ENCODE assay signal across 8 mouse cellular contexts in the genomic region with DNA sequence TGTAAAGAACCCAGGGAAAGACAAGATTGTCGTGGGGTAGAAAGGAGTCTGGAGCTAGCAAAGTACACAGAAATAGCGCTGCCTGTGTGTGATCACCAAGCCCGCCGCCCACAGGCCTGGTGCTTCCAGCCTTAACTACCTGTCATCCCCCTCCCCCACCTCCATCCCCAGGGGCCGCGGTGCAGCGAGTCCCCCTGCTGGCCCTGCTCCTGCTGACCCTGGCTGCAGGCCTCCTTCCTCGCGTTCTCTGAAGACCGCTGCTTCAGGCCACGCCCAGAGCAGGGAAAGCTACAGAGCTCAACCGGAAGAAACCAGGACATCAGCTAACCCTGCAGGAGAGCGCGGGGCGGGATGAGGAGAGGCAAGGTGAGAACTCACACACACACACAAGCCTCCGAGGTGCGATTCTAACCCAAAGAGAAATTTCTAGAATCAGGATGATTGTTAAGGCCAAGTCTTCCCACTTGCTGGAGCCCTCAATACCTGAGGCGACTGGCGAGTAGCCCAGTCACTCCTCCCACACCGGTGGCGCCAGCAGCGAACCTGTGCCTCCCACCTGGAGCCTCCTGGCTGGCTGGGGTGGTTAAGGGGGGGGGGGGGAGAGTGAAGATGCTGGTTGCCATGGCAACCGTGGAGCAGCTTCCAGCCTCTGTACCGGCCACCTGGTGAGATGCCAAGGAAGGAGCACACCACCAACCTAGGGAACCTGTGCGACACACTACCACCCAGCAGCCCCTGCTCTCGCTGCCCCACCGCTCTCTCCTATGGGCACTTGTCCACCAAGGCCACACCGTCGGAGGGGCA. TPM values are rescaled to one million over a fixed set of nuclear protein-coding genes. Genes with fewer than 3 reads are reported as not detected.
DNase-seq lines count a peak whose midpoint lies in the region; ATAC-seq and TF ChIP-seq lines count a peak whose summit lies in the region.

No protein-coding gene starts in this region.

- H3K27me3 ChIP-seq in forebrain, embryonic 11.5 days (ENCODE audit: control insufficient read depth, insufficient read depth, low read length): no peaks in the 10 kb centered on the region
- H3K27me3 ChIP-seq in intestine, embryonic 15.5 days (replicated peaks): no peaks in the 10 kb centered on the region
- no peaks in the 10 kb centered on the region for H3K27me3 ChIP-seq in liver, embryonic 11.5 days (replicated peaks; ENCODE audit: control insufficient read depth, insufficient read depth, low read length)
- no peaks in the 10 kb centered on the region for H3K27me3 ChIP-seq in neural tube, embryonic 12.5 days (replicated peaks)

- peak overlapping the region; percentile 1; the same call in 1 of the 2 replicates for H3K4me3 ChIP-seq in forebrain, embryonic 11.5 days (ENCODE audit: low read depth, low read length)
- H3K4me3 ChIP-seq in intestine, embryonic 15.5 days (replicated peaks): peak overlapping the region; percentile 22
- H3K4me3 ChIP-seq in liver, embryonic 11.5 days (ENCODE audit: low read depth, low read length): peak overlapping the region; percentile 14; the same call in 1 of the 2 replicates
- peak overlapping the region; percentile 18; the same call in 1 of the 2 replicates for H3K4me3 ChIP-seq in neural tube, embryonic 12.5 days

- peak; percentile 17 to 36 for DNase-seq in adrenal gland, postnatal 36 days
- no peak for DNase-seq in adrenal gland, postnatal 25 days
- DNase-seq in brain, embryonic 14.5 days (ENCODE audit: low read depth): peak; percentile 76
- peak; percentile 73 for DNase-seq in forebrain, embryonic 11.5 days (ENCODE audit: low spot score)
- no peak for DNase-seq in liver, embryonic 11.5 days (ENCODE audit: low spot score)

- no peak overlapping the region for H3K27ac ChIP-seq in forebrain, embryonic 11.5 days (ENCODE audit: low read depth, low read length)
- H3K27ac ChIP-seq in intestine, embryonic 15.5 days: no peak overlapping the region
- no peak overlapping the region for H3K27ac ChIP-seq in liver, embryonic 11.5 days (ENCODE audit: low read depth, low read length)
- no peak overlapping the region for H3K27ac ChIP-seq in neural tube, embryonic 12.5 days

- peaks cover 4% of the 10 kb centered on the region; the same call in 1 of the 2 replicates for H3K4me1 ChIP-seq in forebrain, embryonic 11.5 days (replicated peaks; ENCODE audit: control insufficient read depth, insufficient read depth, low read length)
- H3K4me1 ChIP-seq in intestine, embryonic 15.5 days (replicated peaks): 0 out of 2 replicates have a peak, but pooled peaks cover 4% of the 10 kb centered on the region
- no peaks in the 10 kb centered on the region for H3K4me1 ChIP-seq in liver, embryonic 11.5 days (replicated peaks; ENCODE audit: control insufficient read depth, insufficient read depth, low read length)
- H3K4me1 ChIP-seq in neural tube, embryonic 12.5 days: peaks cover 11% of the 10 kb centered on the region

- H3K9ac ChIP-seq in forebrain, embryonic 11.5 days (ENCODE audit: low read length): peak overlapping the region; percentile 4; the same call in 1 of the 2 replicates
- peak overlapping the region; percentile 33; the same call in 1 of the 2 replicates for H3K9ac ChIP-seq in intestine, embryonic 15.5 days
- no peak overlapping the region for H3K9ac ChIP-seq in liver, embryonic 11.5 days (ENCODE audit: low read depth, low read length)
- peak overlapping the region; percentile 47; the same call in 1 of the 2 replicates for H3K9ac ChIP-seq in neural tube, embryonic 12.5 days

- ATAC-seq in forebrain, embryonic 11.5 days (replicated peaks; ENCODE audit: low FRiP score): peak; percentile 65
- peak; percentile 80 for ATAC-seq in intestine, embryonic 15.5 days
- ATAC-seq in liver, embryonic 11.5 days (replicated peaks; ENCODE audit: low FRiP score): no peak; the same call in 1 of the 2 replicates
- ATAC-seq in neural tube, embryonic 12.5 days (ENCODE audit: low FRiP score, low read depth): peak; percentile 65
- ATAC-seq in activated CD4-positive, CD25-positive, alpha-beta regulatory T cell, adult 4 months: no peak

- no peak for TF ChIP-seq POLR2A in brain, embryonic 14.5 days (IDR thresholded peaks at IDR 0.05; ENCODE audit: borderline replicate concordance, extremely low read depth, insufficient read depth, insufficient read length, poor library complexity, severe bottlenecking)

- peaks cover 4% of the 10 kb centered on the region; the same call in 1 of the 2 replicates for H3K9me3 ChIP-seq in forebrain, embryonic 11.5 days (ENCODE audit: control insufficient read depth, low read length)
- H3K9me3 ChIP-seq in intestine, embryonic 15.5 days: no peaks in the 10 kb centered on the region
- H3K9me3 ChIP-seq in liver, embryonic 11.5 days (ENCODE audit: control insufficient read depth, low read length): no peaks in the 10 kb centered on the region
- H3K9me3 ChIP-seq in neural tube, embryonic 12.5 days: no peaks in the 10 kb centered on the region

- 8% methylated on average over 29 of the region's 29 CpGs for whole genome bisulfite sequencing in forebrain, embryonic 11.5 days
- WGBS in intestine, embryonic 15.5 days: 12% methylated on average over 29 of the region's 29 CpGs
- WGBS in liver, embryonic 11.5 days: 17% methylated on average over 29 of the region's 29 CpGs
- 12% methylated on average over 29 of the region's 29 CpGs for WGBS in neural tube, embryonic 12.5 days

- peak overlapping the region; percentile 47 for H3K4me2 ChIP-seq in forebrain, embryonic 11.5 days (ENCODE audit: low read depth, low read length, severe bottlenecking)
- peak overlapping the region; percentile 63 for H3K4me2 ChIP-seq in intestine, embryonic 15.5 days (replicated peaks)
- H3K4me2 ChIP-seq in liver, embryonic 11.5 days: peak overlapping the region; percentile 58
- H3K4me2 ChIP-seq in neural tube, embryonic 12.5 days (replicated peaks): peak overlapping the region; percentile 55

- no peak for TF ChIP-seq CTCF in brain, embryonic 14.5 days (IDR thresholded peaks at IDR 0.05; ENCODE audit: borderline replicate concordance, extremely low read depth, insufficient read depth, insufficient read length)

- H3K36me3 ChIP-seq in forebrain, embryonic 11.5 days (ENCODE audit: control insufficient read depth, insufficient read depth, low read length): no peaks in the 10 kb centered on the region
- H3K36me3 ChIP-seq in intestine, embryonic 15.5 days: no peaks in the 10 kb centered on the region
- no peaks in the 10 kb centered on the region for H3K36me3 ChIP-seq in liver, embryonic 11.5 days (ENCODE audit: control insufficient read depth, insufficient read depth, low read length)
- no peaks in the 10 kb centered on the region for H3K36me3 ChIP-seq in neural tube, embryonic 12.5 days

RNA-seq across cellular contexts. Expression of gene Meltf, which starts 18.6 kb away (rescaled TPM):
- not detected for total RNA-seq in adrenal gland, postnatal 36 days (2021)
- total RNA-seq in adrenal gland, postnatal 25 days (2021): not detected in 2 replicates
- polyA plus RNA-seq in brain, embryonic 14.5 days (2012; rRNA removed): 0.15 and 0.16 TPM in 2 replicates
- 0.07 TPM in 1 of 2 replicates, not detected in the other for polyA plus RNA-seq in forebrain, embryonic 11.5 days (2014; fragmentation: Nextera tagmentation; extraction: Ambion mirVana)
- 33.6 and 51.6 TPM in 2 replicates for polyA plus RNA-seq in intestine, embryonic 15.5 days (2015; fragmentation: Nextera tagmentation; extraction: Ambion mirVana)
- polyA plus RNA-seq in liver, embryonic 11.5 days (2014; fragmentation: Nextera tagmentation; extraction: Ambion mirVana): 0.33 and 0.35 TPM in 2 replicates
- polyA plus RNA-seq in neural tube, embryonic 12.5 days (2016; fragmentation: Nextera tagmentation; extraction: Ambion mirVana): 0.15 and 0.20 TPM in 2 replicates
- not detected for polyA plus RNA-seq in activated CD4-positive, CD25-positive, alpha-beta regulatory T cell, adult 4 months (2017; shearing (Covaris generic))

RNA-seq across cellular contexts. Expression of gene Pigz, which starts 36.5 kb away (rescaled TPM):
- 1 to 10 TPM in 1 of 2 experiments, under 1 TPM in 1; 0.23 to 1.0 TPM for total RNA-seq in adrenal gland, postnatal 36 days (2021)
- total RNA-seq in adrenal gland, postnatal 25 days (2021): not detected in 2 replicates
- polyA plus RNA-seq in brain, embryonic 14.5 days (2012; rRNA removed): 0.86 and 1.5 TPM in 2 replicates
- 0.97 and 1.1 TPM in 2 replicates for polyA plus RNA-seq in forebrain, embryonic 11.5 days (2014; fragmentation: Nextera tagmentation; extraction: Ambion mirVana)
- 0.48 and 1.2 TPM in 2 replicates for polyA plus RNA-seq in intestine, embryonic 15.5 days (2015; fragmentation: Nextera tagmentation; extraction: Ambion mirVana)
- polyA plus RNA-seq in liver, embryonic 11.5 days (2014; fragmentation: Nextera tagmentation; extraction: Ambion mirVana): 0.38 and 0.75 TPM in 2 replicates
- polyA plus RNA-seq in neural tube, embryonic 12.5 days (2016; fragmentation: Nextera tagmentation; extraction: Ambion mirVana): 2.8 and 4.0 TPM in 2 replicates
- under 1 TPM; 0.44 to 0.64 TPM for polyA plus RNA-seq in activated CD4-positive, CD25-positive, alpha-beta regulatory T cell, adult 4 months (2017; shearing (Covaris generic))

RNA-seq across cellular contexts. Expression of gene 0610012G03Rik, which starts 51.1 kb away (rescaled TPM):
- total RNA-seq in adrenal gland, postnatal 36 days (2021): 10 to 100 TPM; 42.0 to 42.9 TPM
- 38.6 and 41.3 TPM in 2 replicates for total RNA-seq in adrenal gland, postnatal 25 days (2021)
- polyA plus RNA-seq in brain, embryonic 14.5 days (2012; rRNA removed): 67.6 and 92.3 TPM in 2 replicates
- polyA plus RNA-seq in forebrain, embryonic 11.5 days (2014; fragmentation: Nextera tagmentation; extraction: Ambion mirVana): 84.6 and 92.5 TPM in 2 replicates
- polyA plus RNA-seq in intestine, embryonic 15.5 days (2015; fragmentation: Nextera tagmentation; extraction: Ambion mirVana): 108 and 120 TPM in 2 replicates
- polyA plus RNA-seq in liver, embryonic 11.5 days (2014; fragmentation: Nextera tagmentation; extraction: Ambion mirVana): 86.1 and 93.7 TPM in 2 replicates
- 80.5 and 85.5 TPM in 2 replicates for polyA plus RNA-seq in neural tube, embryonic 12.5 days (2016; fragmentation: Nextera tagmentation; extraction: Ambion mirVana)
- polyA plus RNA-seq in activated CD4-positive, CD25-positive, alpha-beta regulatory T cell, adult 4 months (2017; shearing (Covaris generic)): 1 to 10 TPM; 5.5 to 7.3 TPM

RNA-seq across cellular contexts. Expression of gene Ncbp2, which starts 51.1 kb away (rescaled TPM):
- total RNA-seq in adrenal gland, postnatal 36 days (2021): 10 to 100 TPM; 52.8 to 57.9 TPM
- total RNA-seq in adrenal gland, postnatal 25 days (2021): 58.4 and 69.3 TPM in 2 replicates
- 77.3 and 93.8 TPM in 2 replicates for polyA plus RNA-seq in brain, embryonic 14.5 days (2012; rRNA removed)
- polyA plus RNA-seq in forebrain, embryonic 11.5 days (2014; fragmentation: Nextera tagmentation; extraction: Ambion mirVana): 146 and 149 TPM in 2 replicates
- 80.9 and 85.8 TPM in 2 replicates for polyA plus RNA-seq in intestine, embryonic 15.5 days (2015; fragmentation: Nextera tagmentation; extraction: Ambion mirVana)
- 93.0 and 93.5 TPM in 2 replicates for polyA plus RNA-seq in liver, embryonic 11.5 days (2014; fragmentation: Nextera tagmentation; extraction: Ambion mirVana)
- 118 and 124 TPM in 2 replicates for polyA plus RNA-seq in neural tube, embryonic 12.5 days (2016; fragmentation: Nextera tagmentation; extraction: Ambion mirVana)
- polyA plus RNA-seq in activated CD4-positive, CD25-positive, alpha-beta regulatory T cell, adult 4 months (2017; shearing (Covaris generic)): 10 to 100 TPM; 32.3 to 38.7 TPM

Comparison
In these comparisons a context has a peak if more than half of its experiments do, and no peak if none do; other contexts are left out.
1. DNase-seq: peak in adrenal gland, postnatal 36 days (2 of 2), brain, embryonic 14.5 days (single experiment) and forebrain, embryonic 11.5 days (single experiment); none in adrenal gland, postnatal 25 days (single experiment) and liver, embryonic 11.5 days (single experiment).
2. ATAC-seq: peak in forebrain, embryonic 11.5 days (single experiment), intestine, embryonic 15.5 days (single experiment) and neural tube, embryonic 12.5 days (single experiment); none in liver, embryonic 11.5 days (single experiment) and activated CD4-positive, CD25-positive, alpha-beta regulatory T cell, adult 4 months (single experiment).
3. RNA of gene Meltf, which starts 18.6 kb away (polyA plus RNA-seq): 33.6 to 51.6 TPM in intestine, embryonic 15.5 days; 0.33 to 0.35 TPM in liver, embryonic 11.5 days, 0.15 to 0.20 TPM in neural tube, embryonic 12.5 days, 0.15 to 0.16 TPM in brain, embryonic 14.5 days, 0.07 TPM in forebrain, embryonic 11.5 days and not detected in activated CD4-positive, CD25-positive, alpha-beta regulatory T cell, adult 4 months; every median in the first group is over 10 times any median in the second.
4. Peak in every context shown above with its lines, with median percentiles within 50 percentile points of each other: H3K4me2 ChIP-seq and H3K4me3 ChIP-seq.